Mouse (Mus musculus) myocyte (in vitro differentiated cells): Measurements from ENCODE around the gene Ptk7.

ENCODE experiments used
- CEBPB ChIP-seq: IDR thresholded peaks from 2 replicates; pipeline ENCODE4 v1.6.1; 2011; ENCODE audit warnings: mild to moderate bottlenecking, moderate library complexity; ENCODE audit not compliant: poor library complexity, insufficient read depth, severe bottlenecking
- E2F4 ChIP-seq: IDR thresholded peaks from one replicate; pipeline ENCODE4 v1.6.1; 2011; ENCODE audit warnings: mild to moderate bottlenecking, control low read depth, moderate library complexity; ENCODE audit not compliant: insufficient read depth
- MAX ChIP-seq: IDR thresholded peaks from one replicate; pipeline ENCODE4 v1.6.1; 2011; ENCODE audit warnings: low read depth, mild to moderate bottlenecking, control low read depth
- POLR2A ChIP-seq: IDR thresholded peaks from one replicate; pipeline ENCODE4 v1.6.1; 2011; ENCODE audit warnings: low read depth, mild to moderate bottlenecking, control low read depth, moderate library complexity; ENCODE audit not compliant: insufficient read length
- TCF12 ChIP-seq: IDR thresholded peaks from one replicate; pipeline ENCODE4 v1.6.1; 2011; ENCODE audit warnings: mild to moderate bottlenecking, control low read depth; ENCODE audit not compliant: poor library complexity, insufficient read depth, severe bottlenecking
- USF1 ChIP-seq: IDR thresholded peaks from one replicate; pipeline ENCODE4 v1.6.1; 2011; ENCODE audit warnings: low read depth, mild to moderate bottlenecking, control low read depth, moderate library complexity

DNA sequence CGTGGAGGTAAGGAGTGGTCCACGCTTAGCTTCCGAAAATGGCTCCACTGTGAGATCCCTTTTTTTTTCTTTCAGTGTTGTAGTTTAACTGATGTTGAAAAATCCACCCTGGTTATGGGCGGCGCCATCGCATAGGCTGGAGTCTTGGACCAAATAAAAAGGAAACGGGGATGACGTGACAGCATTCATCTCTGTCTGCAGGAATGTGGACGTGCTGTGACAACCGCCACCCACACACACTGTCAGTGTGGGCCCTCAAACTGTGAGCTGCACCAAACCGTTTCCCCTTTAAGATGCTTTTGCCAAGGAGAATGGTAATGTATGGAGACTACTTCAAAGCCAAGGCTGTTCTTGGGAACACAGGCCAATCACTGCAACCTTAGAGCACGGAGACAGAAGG, 23.3 kb downstream of the Ptk7 start:
- TF ChIP-seq POLR2A (no peak), USF1 (no peak), E2F4 (no peak), CEBPB (no peak), MAX (no peak), TCF12 (no peak)
